Mouse (Mus musculus): ENCODE data around the gene Cd164l2. TPM values are rescaled to one million over a fixed set of nuclear protein-coding genes. Genes with fewer than 3 reads are reported as not detected.

Gene Cd164l2
- polyA plus RNA-seq, 1 experiment from 2014 or later, result 0.93 TPM

- ATAC-seq (ENCODE audit: low FRiP score), result no peak
- no peak for DNase-seq (ENCODE audit: low spot score)
- H3K4me2 ChIP-seq (replicated peaks; ENCODE audit: low read depth, low read length), result no peak overlapping the region
- 45% methylated on average over 10 of the region's 10 CpGs for WGBS
- H3K27me3 ChIP-seq (ENCODE audit: control insufficient read depth, insufficient read depth, low read length), result peaks cover 4% of the 10 kb centered on the region; the same call in 1 of the 2 replicates
- no peaks in the 10 kb centered on the region for H3K9me3 ChIP-seq (ENCODE audit: control insufficient read depth, low read length)
- H3K9ac ChIP-seq (ENCODE audit: low read depth, low read length), result no peak overlapping the region
- H3K27ac ChIP-seq (ENCODE audit: low read depth, low read length), result no peak overlapping the region
- H3K4me1 ChIP-seq (replicated peaks; ENCODE audit: control insufficient read depth, insufficient read depth, low read length), result no peaks in the 10 kb centered on the region
- no peak overlapping the region for H3K4me3 ChIP-seq (ENCODE audit: low read depth, low read length)
- peaks cover 9% of the 10 kb centered on the region for H3K36me3 ChIP-seq (ENCODE audit: control insufficient read depth, insufficient read depth, low read length)
These were observed 49.9 kb downstream of the Cd164l2 start for GRCm38 (mm10) chr4:133261641-133262374.

DNA sequence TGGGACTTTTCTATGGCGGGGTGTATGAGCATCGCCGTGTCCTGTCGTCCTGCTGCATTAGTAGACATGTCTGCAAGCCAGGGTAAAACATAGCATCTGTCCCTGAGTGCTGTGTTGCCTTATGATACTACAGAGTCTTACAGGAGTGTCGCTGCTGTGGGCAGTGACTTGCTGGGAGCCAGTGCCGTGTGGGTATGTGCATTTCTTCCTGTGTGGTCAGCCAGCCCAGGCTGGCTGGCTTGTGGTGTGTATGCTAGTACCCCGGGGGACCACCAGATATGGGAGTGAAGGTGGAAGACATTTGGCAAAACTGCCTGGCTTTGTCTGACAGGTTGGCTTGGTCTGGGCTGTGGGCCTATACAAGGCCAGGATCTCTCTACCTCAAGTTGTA is 50.4 kb downstream of the Cd164l2 start:
- WGBS, result 61% methylated on average over 7 of the region's 7 CpGs
- no peaks in the 10 kb centered on the region for H3K9me3 ChIP-seq (ENCODE audit: control insufficient read depth, low read length)
- H3K27ac ChIP-seq (ENCODE audit: low read depth, low read length), result no peak overlapping the region
- H3K4me1 ChIP-seq (replicated peaks; ENCODE audit: control insufficient read depth, insufficient read depth, low read length), result no peaks in the 10 kb centered on the region
- H3K9ac ChIP-seq (ENCODE audit: low read depth, low read length), result no peak overlapping the region
- H3K36me3 ChIP-seq (ENCODE audit: control insufficient read depth, insufficient read depth, low read length), result peaks cover 9% of the 10 kb centered on the region
- H3K27me3 ChIP-seq (ENCODE audit: control insufficient read depth, insufficient read depth, low read length), result peaks cover 2% of the 10 kb centered on the region; the same call in 1 of the 2 replicates
- no peak for ATAC-seq (ENCODE audit: low FRiP score)
- H3K4me3 ChIP-seq (ENCODE audit: low read depth, low read length), result no peak overlapping the region
- H3K4me2 ChIP-seq (replicated peaks; ENCODE audit: low read depth, low read length), result no peak overlapping the region
- DNase-seq (ENCODE audit: low spot score), result no peak

GRCm38 (mm10) chr4:133262882-133263281 is 51.0 kb downstream of the Cd164l2 start, which contains the start of gene Sytl1:
Sytl1 (minus strand) TSS chr4:133263113.
- Histone ChIP-seq H3K36me3 (ENCODE audit: control insufficient read depth, insufficient read depth, low read length) (peaks cover 9% of the 10 kb centered on the region), H3K27ac (ENCODE audit: low read depth, low read length) (no peak within 1 kb of the TSS)
- 36% methylated on average over 7 of the region's 7 CpGs for WGBS

DNA sequence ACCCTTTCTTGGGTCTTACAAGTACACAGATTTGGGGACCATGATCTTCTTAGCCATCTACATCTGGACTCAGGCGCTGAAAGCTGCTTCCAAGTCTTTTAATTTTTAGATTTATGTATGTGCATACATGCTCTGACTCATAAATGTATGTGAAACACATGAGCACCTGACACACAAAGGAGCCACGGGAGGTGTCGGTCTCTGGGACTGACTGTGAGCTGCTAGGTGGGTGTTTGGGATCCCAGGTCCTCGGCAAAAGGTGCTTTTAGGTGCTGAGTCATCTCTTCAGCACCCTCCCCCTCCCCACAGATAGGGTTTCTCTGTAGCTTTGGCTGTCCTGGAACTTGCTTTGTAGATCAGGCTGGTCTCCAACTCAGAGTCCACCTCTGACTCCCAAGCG is 51.8 kb downstream of the Cd164l2 start:
- H3K27ac ChIP-seq (ENCODE audit: low read depth, low read length), result no peak overlapping the region
- ATAC-seq (ENCODE audit: low FRiP score) (no peak), DNase-seq (ENCODE audit: low spot score) (no peak)
- H3K4me2 ChIP-seq (replicated peaks; ENCODE audit: low read depth, low read length), result no peak overlapping the region
- H3K36me3 ChIP-seq (ENCODE audit: control insufficient read depth, insufficient read depth, low read length), result peaks cover 12% of the 10 kb centered on the region
- no peaks in the 10 kb centered on the region for H3K27me3 ChIP-seq (ENCODE audit: control insufficient read depth, insufficient read depth, low read length)
- no peak overlapping the region for H3K4me3 ChIP-seq (ENCODE audit: low read depth, low read length)
- WGBS, result 97% methylated on average over 5 of the region's 5 CpGs
- no peak overlapping the region for H3K9ac ChIP-seq (ENCODE audit: low read depth, low read length)
- H3K9me3 ChIP-seq (ENCODE audit: control insufficient read depth, low read length), result no peaks in the 10 kb centered on the region
- no peaks in the 10 kb centered on the region for H3K4me1 ChIP-seq (replicated peaks; ENCODE audit: control insufficient read depth, insufficient read depth, low read length)

More at GRCm38 (mm10) chr4:133262882-133263281, 51.0 kb downstream of the Cd164l2 start, which contains the start of gene Sytl1:
- Histone ChIP-seq H3K4me1 (replicated peaks; ENCODE audit: control insufficient read depth, insufficient read depth, low read length) (no peaks in the 10 kb centered on the region), H3K4me2 (replicated peaks; ENCODE audit: low read depth, low read length) (no peak within 1 kb of the TSS), H3K9ac (ENCODE audit: low read depth, low read length) (no peak within 1 kb of the TSS), H3K4me3 (ENCODE audit: low read depth, low read length) (no peak within 1 kb of the TSS), H3K27me3 (ENCODE audit: control insufficient read depth, insufficient read depth, low read length) (peaks cover 1% of the 10 kb centered on the region; the same call in 1 of the 2 replicates), H3K9me3 (ENCODE audit: control insufficient read depth, low read length) (no peaks in the 10 kb centered on the region)
- ATAC-seq (ENCODE audit: low FRiP score) (no peak), DNase-seq (ENCODE audit: low spot score) (no peak)

DNA sequence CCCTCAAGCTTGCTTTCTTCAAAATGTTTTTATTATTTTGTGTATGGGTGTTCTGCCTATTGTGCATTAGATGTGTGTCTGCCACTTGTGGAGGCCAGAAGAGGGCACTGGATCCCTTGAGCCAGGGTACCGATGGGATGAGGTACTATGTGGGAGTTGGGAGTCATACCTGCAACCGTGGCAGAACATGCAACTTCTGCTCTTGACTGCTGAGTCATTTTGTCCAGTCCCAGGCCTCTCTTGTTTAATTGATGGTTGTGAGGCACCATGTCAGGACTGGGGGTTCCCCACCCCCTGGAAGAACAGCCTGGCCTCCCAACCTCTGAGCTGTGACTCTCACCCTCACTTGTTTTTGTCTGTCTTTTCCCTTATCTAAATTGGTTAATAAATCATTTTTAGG is 52.6 kb downstream of the Cd164l2 start:
- H3K27ac ChIP-seq (ENCODE audit: low read depth, low read length), result no peak overlapping the region
- H3K4me2 ChIP-seq (replicated peaks; ENCODE audit: low read depth, low read length), result no peak overlapping the region
- ATAC-seq (ENCODE audit: low FRiP score) (no peak), DNase-seq (ENCODE audit: low spot score) (no peak)
- no peak overlapping the region for H3K4me3 ChIP-seq (ENCODE audit: low read depth, low read length)
- WGBS, result 96% methylated on average over 2 of the region's 2 CpGs
- no peak overlapping the region for H3K9ac ChIP-seq (ENCODE audit: low read depth, low read length)
- no peaks in the 10 kb centered on the region for H3K9me3 ChIP-seq (ENCODE audit: control insufficient read depth, low read length)
- H3K4me1 ChIP-seq (replicated peaks; ENCODE audit: control insufficient read depth, insufficient read depth, low read length), result no peaks in the 10 kb centered on the region
- no peaks in the 10 kb centered on the region for H3K27me3 ChIP-seq (ENCODE audit: control insufficient read depth, insufficient read depth, low read length)
- peaks cover 12% of the 10 kb centered on the region for H3K36me3 ChIP-seq (ENCODE audit: control insufficient read depth, insufficient read depth, low read length)

DNA sequence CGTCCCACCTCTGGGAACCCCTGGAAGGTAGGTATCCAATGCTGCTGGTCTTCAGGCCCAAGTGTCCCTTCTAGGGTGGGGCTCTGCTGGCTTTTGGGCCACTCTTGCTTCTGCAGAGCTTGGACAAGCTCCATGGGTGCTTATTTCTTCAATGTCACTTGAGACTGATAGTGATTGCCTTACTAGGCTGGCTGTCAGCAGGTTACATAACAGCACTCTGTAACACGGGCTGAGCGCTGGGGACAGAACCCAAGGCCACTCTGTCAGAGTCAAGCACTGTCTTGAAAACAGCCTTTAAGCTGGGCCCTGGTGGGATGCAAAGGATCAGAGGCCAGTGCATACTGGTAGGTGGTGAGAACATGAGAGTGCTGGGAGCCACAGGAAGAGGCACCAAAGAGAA is 53.4 kb downstream of the Cd164l2 start:
- DNase-seq (ENCODE audit: low spot score) (no peak), ATAC-seq (ENCODE audit: low FRiP score) (no peak)
- peaks cover 12% of the 10 kb centered on the region for H3K36me3 ChIP-seq (ENCODE audit: control insufficient read depth, insufficient read depth, low read length)

DNA sequence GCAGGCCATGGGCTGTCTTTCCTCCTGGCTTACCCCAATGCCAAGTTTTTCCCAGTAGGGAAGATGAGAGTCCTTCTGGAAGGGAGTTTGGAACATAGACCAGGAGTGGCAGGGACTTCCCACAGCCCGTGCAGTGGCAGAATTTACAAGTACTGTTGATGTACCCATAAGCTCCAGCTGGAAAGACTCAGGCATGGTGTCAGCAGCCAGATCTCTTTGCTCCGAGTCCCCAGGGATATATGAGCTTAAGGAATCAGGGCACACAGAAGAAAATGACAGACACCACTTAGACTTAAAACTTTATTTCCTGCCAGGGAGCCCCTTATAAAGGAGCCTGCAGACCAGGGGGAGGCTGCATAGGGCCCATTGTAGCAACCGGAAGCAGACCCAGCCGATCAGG is 53.8 kb downstream of the Cd164l2 start:
- ATAC-seq (ENCODE audit: low FRiP score) (no peak), DNase-seq (ENCODE audit: low spot score) (no peak)
- H3K4me3 ChIP-seq (ENCODE audit: low read depth, low read length), result no peak overlapping the region
- H3K27ac ChIP-seq (ENCODE audit: low read depth, low read length), result no peak overlapping the region
- no peaks in the 10 kb centered on the region for H3K9me3 ChIP-seq (ENCODE audit: control insufficient read depth, low read length)
- WGBS, result 97% methylated on average over 4 of the region's 4 CpGs
- H3K27me3 ChIP-seq (ENCODE audit: control insufficient read depth, insufficient read depth, low read length), result no peaks in the 10 kb centered on the region
- H3K9ac ChIP-seq (ENCODE audit: low read depth, low read length), result no peak overlapping the region
- no peak overlapping the region for H3K4me2 ChIP-seq (replicated peaks; ENCODE audit: low read depth, low read length)
- no peaks in the 10 kb centered on the region for H3K4me1 ChIP-seq (replicated peaks; ENCODE audit: control insufficient read depth, insufficient read depth, low read length)
- peaks cover 12% of the 10 kb centered on the region for H3K36me3 ChIP-seq (ENCODE audit: control insufficient read depth, insufficient read depth, low read length)

More for the DNA sequence above, 53.4 kb downstream of the Cd164l2 start:
- H3K4me2 ChIP-seq (replicated peaks; ENCODE audit: low read depth, low read length), result no peak overlapping the region
- no peak overlapping the region for H3K27ac ChIP-seq (ENCODE audit: low read depth, low read length)
- H3K4me3 ChIP-seq (ENCODE audit: low read depth, low read length), result no peak overlapping the region
- H3K9ac ChIP-seq (ENCODE audit: low read depth, low read length), result no peak overlapping the region
- no peaks in the 10 kb centered on the region for H3K27me3 ChIP-seq (ENCODE audit: control insufficient read depth, insufficient read depth, low read length)
- no peaks in the 10 kb centered on the region for H3K4me1 ChIP-seq (replicated peaks; ENCODE audit: control insufficient read depth, insufficient read depth, low read length)
- no peaks in the 10 kb centered on the region for H3K9me3 ChIP-seq (ENCODE audit: control insufficient read depth, low read length)
- 95% methylated on average over 3 of the region's 3 CpGs for WGBS

DNA sequence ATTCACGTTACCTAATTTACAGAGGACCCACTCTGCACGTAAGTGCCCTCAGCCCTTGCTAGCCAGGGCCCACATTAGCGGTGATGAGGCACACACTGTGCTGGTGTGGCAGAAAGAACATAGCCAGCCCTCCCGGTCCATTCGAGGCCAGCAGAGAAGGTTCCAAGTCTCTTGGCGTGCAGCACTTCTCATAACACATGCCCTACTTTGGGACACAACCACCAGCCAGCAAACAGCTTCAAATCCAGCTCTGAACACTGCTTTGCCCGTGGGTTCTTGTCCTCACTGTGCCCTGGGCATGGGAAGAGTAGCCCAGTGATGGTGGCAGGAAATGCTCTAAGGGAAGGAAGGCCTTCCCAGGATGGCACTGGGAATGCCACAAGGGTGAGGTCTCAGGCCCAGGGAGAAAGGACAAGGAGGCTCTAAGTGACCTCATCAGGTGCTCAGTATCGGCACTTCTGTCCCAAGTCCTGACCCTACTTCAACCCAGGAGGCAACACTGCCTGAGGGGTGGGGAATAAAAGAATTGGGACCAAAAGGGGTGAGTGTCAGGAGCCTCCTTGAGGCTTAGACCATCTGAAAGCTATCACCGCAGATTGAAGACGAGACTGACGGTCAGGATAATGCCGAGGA is 54.4 kb downstream of the Cd164l2 start:
- Histone ChIP-seq H3K4me3 (ENCODE audit: low read depth, low read length) (no peak overlapping the region), H3K36me3 (ENCODE audit: control insufficient read depth, insufficient read depth, low read length) (peaks cover 12% of the 10 kb centered on the region), H3K9me3 (ENCODE audit: control insufficient read depth, low read length) (no peaks in the 10 kb centered on the region), H3K27ac (ENCODE audit: low read depth, low read length) (no peak overlapping the region), H3K9ac (ENCODE audit: low read depth, low read length) (no peak overlapping the region), H3K27me3 (ENCODE audit: control insufficient read depth, insufficient read depth, low read length) (no peaks in the 10 kb centered on the region), H3K4me2 (replicated peaks; ENCODE audit: low read depth, low read length) (no peak overlapping the region), H3K4me1 (replicated peaks; ENCODE audit: control insufficient read depth, insufficient read depth, low read length) (no peaks in the 10 kb centered on the region)
- WGBS, result 95% methylated on average over 12 of the region's 12 CpGs
- ATAC-seq (ENCODE audit: low FRiP score), result no peak
- no peak for DNase-seq (ENCODE audit: low spot score)

GRCm38 (mm10) chr4:133268931-133269330 is 57.0 kb downstream of the Cd164l2 start:
- H3K4me1 ChIP-seq (replicated peaks; ENCODE audit: control insufficient read depth, insufficient read depth, low read length), result no peaks in the 10 kb centered on the region
- peaks cover 12% of the 10 kb centered on the region for H3K36me3 ChIP-seq (ENCODE audit: control insufficient read depth, insufficient read depth, low read length)

More at GRCm38 (mm10) chr4:133268931-133269330, 57.0 kb downstream of the Cd164l2 start:
- no peak for DNase-seq (ENCODE audit: low spot score)
- H3K9me3 ChIP-seq (ENCODE audit: control insufficient read depth, low read length), result no peaks in the 10 kb centered on the region
- H3K9ac ChIP-seq (ENCODE audit: low read depth, low read length), result no peak overlapping the region
- H3K27me3 ChIP-seq (ENCODE audit: control insufficient read depth, insufficient read depth, low read length), result no peaks in the 10 kb centered on the region
- no peak overlapping the region for H3K4me3 ChIP-seq (ENCODE audit: low read depth, low read length)
- 97% methylated on average over 3 of the region's 3 CpGs for WGBS
- no peak overlapping the region for H3K4me2 ChIP-seq (replicated peaks; ENCODE audit: low read depth, low read length)
- H3K27ac ChIP-seq (ENCODE audit: low read depth, low read length), result no peak overlapping the region
- no peak for ATAC-seq (ENCODE audit: low FRiP score)
